ENCODE assay signal across 8 mouse cellular contexts in genomic region chr2:5844873-5845631, GRCm38 (mm10). TPM values are rescaled to one million over a fixed set of nuclear protein-coding genes. Genes with fewer than 3 reads are reported as not detected.
A peak's percentile ranks its signal among the peaks of the same experiment; 100 is the strongest.
DNase-seq lines count a peak whose midpoint lies in the region; ATAC-seq lines count a peak whose summit lies in the region.

TSS of gene Nudt5 (plus strand) at chr2:5845019.
TSS of gene Cdc123 (minus strand) at chr2:5845164.

- H3K27ac ChIP-seq in hindbrain, embryonic 11.5 days (ENCODE audit: low read depth, low read length): peak within 1 kb of the TSS; percentile 82

- H3K36me3 ChIP-seq in hindbrain, embryonic 11.5 days (ENCODE audit: control insufficient read depth, insufficient read depth, low read length): peaks cover 8% of the 10 kb centered on the region

- ATAC-seq in hindbrain, embryonic 11.5 days (ENCODE audit: low FRiP score): peak; percentile 97

- H3K4me3 ChIP-seq in hindbrain, embryonic 11.5 days (ENCODE audit: low read depth, low read length): peak within 1 kb of the TSS; percentile 76

- peak within 1 kb of the TSS; percentile 59 for H3K4me2 ChIP-seq in hindbrain, embryonic 11.5 days (replicated peaks; ENCODE audit: low read depth, low read length)

- H3K9ac ChIP-seq in hindbrain, embryonic 11.5 days (ENCODE audit: low read depth, low read length): peak within 1 kb of the TSS; percentile 86

- H3K4me1 ChIP-seq in hindbrain, embryonic 11.5 days (replicated peaks; ENCODE audit: control insufficient read depth, insufficient read depth, low read length): no peaks in the 10 kb centered on the region

- DNase-seq in Muller cell, postnatal 12 days (ENCODE audit: inconsistent ontology term): peak; percentile 90
- peak; percentile 92 for DNase-seq in cerebellum, adult 9-11 months
- DNase-seq in frontal cortex, adult 2 months (ENCODE audit: extremely low spot score in 1 of 2, low spot score in 1 of 2): peak; percentile 83 to 93
- DNase-seq in hindbrain, embryonic 11.5 days (ENCODE audit: low spot score): peak; percentile 90
- DNase-seq in layer of hippocampus, postnatal 10 days (ENCODE audit: low spot score in 2 of 2): peak; percentile 83 to 89
- peak; percentile 93 for DNase-seq in lung, postnatal 10 days
- peak; percentile 82 for DNase-seq in ovary, postnatal 36 days (ENCODE audit: low spot score)
- peak; percentile 87 for DNase-seq in thymus, postnatal 25 days

- WGBS in hindbrain, embryonic 11.5 days: under 1% methylated on average over 53 of the region's 53 CpGs

- no peaks in the 10 kb centered on the region for H3K9me3 ChIP-seq in hindbrain, embryonic 11.5 days (ENCODE audit: control insufficient read depth, low read length)

- H3K27me3 ChIP-seq in hindbrain, embryonic 11.5 days (ENCODE audit: control insufficient read depth, insufficient read depth, low read length): no peaks in the 10 kb centered on the region

RNA-seq across cellular contexts. Expression of gene Nudt5, which starts in this region (rescaled TPM):
- polyA plus RNA-seq in frontal cortex, adult 2 months (2012; rRNA removed): 12.1 and 12.7 TPM in 2 replicates
- 81.1 and 92.1 TPM in 2 replicates for polyA plus RNA-seq in hindbrain, embryonic 11.5 days (2014; fragmentation: Nextera tagmentation; extraction: Ambion mirVana)
- total RNA-seq in layer of hippocampus, postnatal 10 days (2021): 10 to 100 TPM; 19.5 to 21.6 TPM

RNA-seq across cellular contexts. Expression of gene Cdc123, which starts in this region (rescaled TPM):
- polyA plus RNA-seq in frontal cortex, adult 2 months (2012; rRNA removed): 124 and 140 TPM in 2 replicates
- polyA plus RNA-seq in hindbrain, embryonic 11.5 days (2014; fragmentation: Nextera tagmentation; extraction: Ambion mirVana): 311 and 312 TPM in 2 replicates
- total RNA-seq in layer of hippocampus, postnatal 10 days (2021): 100 to 1,000 TPM; 117 to 132 TPM

Comparison
In these comparisons a context has a peak if more than half of its experiments do, and no peak if none do; other contexts are left out.
1. Peak in every context shown above with its lines: DNase-seq, ATAC-seq, H3K4me3 ChIP-seq and H3K27ac ChIP-seq.